Mouse (Mus musculus): ENCODE measurements at regions not wholly inside any gene's neighbourhood (a gene's known extent, or its start where the extent isn't known, plus 50 kb on each side); places are given as distances from the start of the nearest gene placed in this dataset.

- TF ChIP-seq GATA1 (IDR thresholded peaks at IDR 0.05; ENCODE audit: low read length) = no peak
- no peak for TF ChIP-seq TAL1 (IDR thresholded peaks at IDR 0.05; ENCODE audit: low read length)
These were observed 129.7 kb upstream of the Mdm1 start for GRCm38 (mm10) chr10:118011687-118012567.

All from erythroblast, embryonic 14.5 days (primary cell).